Mouse (Mus musculus): ENCODE results near the gene Sec11a.
"Not testable (repeated sequence)": the region's sequence is repeated elsewhere in the genome, so short reads cannot be mapped to it uniquely, and the experiment has no call there.

Gene Sec11a

GRCm38 (mm10) chr7:80956891-80957290 is 9.3 kb upstream of the Sec11a start:
- no peak for DNase-seq (ENCODE audit: low spot score)

DNA sequence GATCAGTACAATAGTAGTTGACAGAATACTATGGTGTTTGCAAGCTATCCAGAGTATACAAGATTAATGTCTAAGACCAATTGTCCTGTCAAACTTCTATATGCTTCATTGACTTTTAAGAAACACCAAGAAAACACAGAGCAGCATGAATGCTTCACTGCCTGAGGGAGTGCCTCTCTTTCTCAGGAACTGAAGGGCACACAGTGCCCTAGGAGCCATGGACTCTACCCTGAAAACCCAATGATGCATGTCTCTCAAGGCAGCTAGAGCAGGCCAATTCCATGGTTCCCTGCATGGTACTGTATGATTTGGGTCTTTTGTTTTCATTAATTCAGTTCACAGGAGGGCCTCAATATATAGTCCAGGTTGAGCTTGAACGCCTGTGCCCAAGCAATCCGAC is 6.7 kb upstream of the Sec11a start:
- no peak for DNase-seq (ENCODE audit: low spot score)

DNA sequence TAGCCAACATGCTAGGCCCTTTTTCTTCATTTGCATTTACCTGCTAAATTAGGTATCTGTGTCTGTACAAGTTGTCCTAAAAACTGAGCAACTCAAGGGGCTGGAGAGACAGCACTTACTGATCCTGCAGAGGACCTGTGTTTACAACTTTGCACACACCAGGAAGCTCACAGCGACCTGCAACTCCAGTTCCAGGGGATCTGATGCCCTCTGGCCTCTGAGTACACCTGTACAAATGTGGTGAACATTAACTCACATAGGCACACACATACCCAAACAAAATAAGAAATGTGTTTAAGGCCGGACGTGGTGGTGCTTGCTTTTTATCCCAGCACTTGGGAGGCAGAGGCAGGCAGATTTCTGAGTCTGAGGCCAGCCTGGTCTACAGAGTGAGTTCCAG is 4.6 kb upstream of the Sec11a start:
- DNase-seq (ENCODE audit: low spot score) = no peak

DNA sequence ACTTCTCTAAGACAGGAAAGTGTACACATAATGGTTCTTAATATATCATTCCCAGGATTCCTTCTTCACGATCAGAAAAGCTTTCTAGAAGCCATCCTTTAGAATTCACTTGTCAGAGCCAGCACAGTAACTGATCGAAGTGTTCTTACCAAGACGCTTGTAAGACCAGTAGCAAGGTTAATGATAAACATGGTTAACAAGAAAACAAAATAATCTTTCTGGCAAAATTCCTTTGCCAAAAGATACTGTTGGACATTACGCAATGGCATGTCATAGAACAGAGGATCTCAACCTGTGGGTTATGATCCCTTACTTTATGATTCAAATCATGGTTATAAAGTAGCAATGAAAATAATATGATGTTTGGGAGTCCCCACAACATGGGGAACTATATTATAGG is 3.9 kb upstream of the Sec11a start:
- no peak for DNase-seq (ENCODE audit: low spot score)

DNA sequence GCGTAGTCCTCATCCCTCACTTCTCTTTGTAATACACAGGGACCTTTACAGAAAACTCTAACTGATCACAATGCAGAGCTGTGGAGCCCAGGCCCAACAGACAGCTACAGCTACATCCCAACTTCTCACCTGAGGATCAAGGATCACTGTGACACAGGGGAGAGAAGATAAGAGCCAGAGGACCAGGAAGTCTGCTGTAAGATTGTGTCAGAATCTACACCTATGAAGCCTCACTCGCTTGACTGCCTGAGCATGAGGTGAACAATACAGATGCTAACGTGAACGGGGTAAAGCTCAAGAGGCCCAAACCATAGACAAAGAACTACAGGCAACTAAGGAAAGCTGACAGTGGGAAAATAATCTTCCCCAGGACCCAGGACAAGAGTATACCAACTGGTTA is 7.8 kb downstream of the Sec11a start:
- DNase-seq (ENCODE audit: low spot score) = no peak

DNA sequence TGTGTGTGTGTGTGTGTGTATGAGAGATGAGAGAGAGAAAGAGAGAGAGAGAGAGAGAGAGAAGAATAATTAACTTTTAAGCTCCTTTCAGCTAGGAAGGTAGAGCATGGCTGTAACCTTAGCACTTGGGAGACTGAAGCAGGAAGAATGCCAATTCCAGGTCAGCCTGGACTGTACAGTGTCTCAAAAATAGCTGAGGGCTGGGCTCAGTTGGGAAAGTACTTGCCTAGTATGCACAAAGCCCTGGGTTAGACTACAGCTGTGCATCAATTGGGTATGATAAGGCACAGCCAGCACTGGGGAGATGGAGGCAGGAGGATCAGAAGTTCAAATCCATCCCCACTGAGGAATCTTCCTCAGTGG is 10.3 kb downstream of the Sec11a start:
- DNase-seq (ENCODE audit: low spot score) = not testable (repeated sequence)

GRCm38 (mm10) chr7:80936617-80937303 is 10.8 kb downstream of the Sec11a start:
- DNase-seq (ENCODE audit: low spot score) = peak; percentile 65

GRCm38 (mm10) chr7:80935834-80936233 is 11.7 kb downstream of the Sec11a start:
- DNase-seq (ENCODE audit: low spot score) = no peak

DNA sequence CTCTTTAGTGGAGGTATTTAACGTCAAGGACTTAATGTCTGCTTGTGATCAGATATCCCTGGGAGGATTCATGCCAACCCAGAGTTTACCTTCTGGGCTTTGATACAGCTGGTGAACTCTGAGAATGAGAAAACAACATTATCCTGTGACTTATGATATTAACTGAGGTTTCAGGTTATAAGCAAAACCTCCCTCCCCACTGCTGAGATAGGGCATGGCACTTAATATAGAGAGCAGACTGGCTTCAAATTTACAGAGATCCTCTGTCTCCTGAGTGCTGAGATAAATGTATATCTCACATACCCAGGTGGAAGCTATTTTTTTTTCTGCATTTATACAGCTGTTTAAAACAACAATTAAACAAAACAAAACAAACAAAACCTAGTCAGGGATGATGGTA is 14.8 kb downstream of the Sec11a start:
- DNase-seq (ENCODE audit: low spot score) = no peak

DNA sequence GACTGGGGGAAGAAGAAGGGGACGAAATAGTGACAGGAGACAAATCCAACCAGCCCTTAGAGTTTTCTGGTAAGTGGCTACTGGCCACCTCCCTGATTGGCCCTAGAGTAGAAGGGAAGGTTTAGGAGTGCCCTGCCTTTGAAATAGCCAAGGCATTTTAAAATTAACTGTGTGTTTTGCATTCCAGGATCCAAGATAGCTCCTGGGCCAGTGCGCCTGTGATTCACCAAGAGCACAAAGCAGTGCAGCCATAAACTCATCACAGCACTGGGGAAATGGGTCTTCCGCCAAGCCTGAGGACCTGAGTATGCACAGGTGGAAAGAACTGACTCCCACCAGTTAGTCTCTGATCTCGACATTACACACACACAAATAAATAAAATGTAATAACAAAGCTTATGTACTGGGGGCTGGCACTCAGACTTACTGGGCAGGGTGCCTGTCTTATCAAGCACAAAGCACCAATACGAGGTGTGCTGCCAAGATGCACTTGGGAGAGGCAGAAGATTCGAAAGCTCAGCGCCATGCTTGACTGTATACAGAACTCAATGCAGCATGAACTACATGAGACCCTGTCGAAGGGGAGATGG is 15.9 kb downstream of the Sec11a start:
- DNase-seq (ENCODE audit: low spot score) = no peak

- DNase-seq (ENCODE audit: low spot score) = no peak
These were observed 24.4 kb downstream of the Sec11a start for GRCm38 (mm10) chr7:80923165-80923564.

DNA sequence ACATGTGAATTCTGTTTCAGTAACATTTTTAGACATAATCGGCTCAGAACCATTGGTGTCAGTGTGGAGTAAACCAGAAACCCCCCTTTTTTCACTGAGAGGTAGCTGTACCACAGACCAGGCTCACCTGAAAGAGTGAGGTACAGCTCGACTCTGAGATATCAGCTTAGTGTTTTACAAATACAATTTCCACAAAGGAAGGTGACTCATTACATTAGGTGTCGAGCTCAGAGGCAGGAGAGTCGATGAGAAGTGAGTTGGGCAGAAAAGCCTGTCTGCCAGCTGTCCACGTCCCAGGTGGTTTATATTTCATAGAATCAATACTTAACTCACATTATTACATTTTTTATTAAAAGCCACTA is 28.0 kb downstream of the Sec11a start:
- no peak for DNase-seq (ENCODE audit: low spot score)

- peak; percentile 47 for DNase-seq (ENCODE audit: low spot score)
These were observed 28.5 kb downstream of the Sec11a start for GRCm38 (mm10) chr7:80918982-80919646.

DNA sequence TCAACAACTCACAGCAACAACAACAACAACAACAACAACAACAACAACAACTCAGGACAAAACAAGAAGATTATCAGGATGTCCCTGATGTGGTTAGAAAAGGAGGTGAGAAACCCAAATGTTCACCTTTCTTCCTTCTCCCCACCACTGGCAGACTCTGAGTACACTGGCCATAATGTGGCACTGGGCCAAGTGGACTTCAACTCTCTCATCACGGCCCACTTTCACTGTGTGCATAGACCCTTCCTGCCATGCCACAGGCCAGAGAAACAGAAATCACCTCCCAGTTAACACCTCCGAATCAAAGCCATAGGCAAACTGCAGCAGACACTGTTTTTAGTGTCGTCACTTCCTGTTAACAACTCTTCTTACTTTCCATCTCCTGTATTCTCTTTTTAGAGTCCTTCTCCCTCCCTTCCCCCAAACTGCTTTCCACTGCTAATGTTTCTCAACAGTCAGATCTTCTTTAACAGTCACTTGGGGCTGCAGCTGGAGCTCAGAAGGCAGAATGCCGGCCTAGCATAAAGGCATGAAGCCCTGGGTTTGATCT is 29.6 kb downstream of the Sec11a start:
- DNase-seq (ENCODE audit: low spot score) = no peak

GRCm38 (mm10) chr7:80912496-80912895 is 35.1 kb downstream of the Sec11a start:
- peak; percentile 48 for DNase-seq (ENCODE audit: low spot score)

DNA sequence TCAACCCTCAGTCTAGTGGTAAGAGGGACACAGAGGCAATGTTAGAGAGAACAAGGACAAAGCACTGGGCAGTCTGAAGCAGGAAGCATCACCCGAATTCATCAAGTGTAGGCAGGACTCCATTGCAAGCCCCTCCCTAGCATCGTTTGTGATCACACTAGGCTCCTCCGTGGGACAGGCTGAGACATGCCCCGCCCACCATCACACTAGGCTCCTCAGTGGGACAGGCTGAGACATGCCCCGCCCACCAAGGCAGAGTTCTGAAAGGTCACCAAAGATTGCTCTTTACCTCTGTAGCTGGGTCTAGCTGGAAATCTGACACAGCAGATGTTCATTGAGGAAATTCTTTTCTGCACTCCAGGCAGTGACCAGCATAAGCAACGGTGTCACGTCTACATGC is 36.5 kb downstream of the Sec11a start:
- DNase-seq (ENCODE audit: low spot score) = no peak

- no peak for DNase-seq (ENCODE audit: low spot score)
These were observed 42.6 kb downstream of the Sec11a start, which contains the start of gene Nmb for GRCm38 (mm10) chr7:80904921-80905515. Gene Nmb, minus strand, starts transcription at chr7:80905076.

DNA sequence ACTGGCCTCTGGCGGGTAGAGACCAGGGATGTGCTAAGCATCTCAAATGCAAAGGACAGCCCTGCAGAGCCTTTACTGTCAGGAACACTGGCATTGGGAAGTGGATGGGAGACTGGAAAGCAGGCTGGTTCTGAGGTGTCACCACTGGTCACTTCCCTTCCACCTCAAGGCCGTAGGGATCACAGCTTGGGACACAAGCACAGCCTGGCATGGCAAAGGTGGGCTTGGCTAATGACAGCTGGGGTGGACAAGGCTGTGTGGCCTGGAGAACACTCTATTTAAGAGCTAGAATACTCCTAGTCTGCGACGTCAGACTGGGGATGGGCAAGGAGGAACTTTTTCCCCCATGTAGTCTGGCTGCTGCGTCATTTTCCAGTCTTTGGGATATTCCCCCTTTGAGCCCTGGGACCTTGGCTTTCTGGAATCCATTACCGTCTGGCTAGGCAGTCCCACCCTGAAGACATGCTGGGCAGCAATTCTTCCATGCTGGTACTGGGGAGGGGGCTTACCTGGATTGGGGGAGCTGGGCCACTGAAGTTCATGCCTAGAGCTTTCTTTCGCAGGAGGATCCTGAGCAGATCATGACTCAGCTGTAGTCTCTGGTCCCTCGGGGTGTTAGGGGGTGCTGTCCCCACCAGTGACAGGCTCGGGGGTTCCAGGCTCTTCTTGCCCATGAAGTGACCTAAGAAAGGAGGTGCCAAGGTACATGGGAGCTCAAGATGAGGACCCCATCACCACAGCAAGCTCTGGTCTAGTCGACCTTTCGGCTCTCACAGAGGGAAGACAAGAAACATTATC is 43.8 kb downstream of the Sec11a start:
- no peak for DNase-seq (ENCODE audit: low spot score)

GRCm38 (mm10) chr7:80901541-80902274 is 45.9 kb downstream of the Sec11a start:
- DNase-seq (ENCODE audit: low spot score) = no peak

- peak; percentile 94 for DNase-seq (ENCODE audit: low spot score)
These were observed 46.6 kb downstream of the Sec11a start, which contains the start of gene Wdr73 for GRCm38 (mm10) chr7:80900944-80901501. Gene Wdr73, minus strand, starts transcription at chr7:80901269.

GRCm38 (mm10) chr7:80897721-80898120 is 49.9 kb downstream of the Sec11a start:
- no peak for DNase-seq (ENCODE audit: low spot score)

Data from T-cell, adult 2 months (primary cell).